Mouse (Mus musculus) kidney, adult 11 months (tissue): ENCODE data around the gene Uxt.

Experiments
- DNase-seq: peaks from one replicate; pipeline ENCODE4 v3.0.0; 2022

The Uxt gene

DNA sequence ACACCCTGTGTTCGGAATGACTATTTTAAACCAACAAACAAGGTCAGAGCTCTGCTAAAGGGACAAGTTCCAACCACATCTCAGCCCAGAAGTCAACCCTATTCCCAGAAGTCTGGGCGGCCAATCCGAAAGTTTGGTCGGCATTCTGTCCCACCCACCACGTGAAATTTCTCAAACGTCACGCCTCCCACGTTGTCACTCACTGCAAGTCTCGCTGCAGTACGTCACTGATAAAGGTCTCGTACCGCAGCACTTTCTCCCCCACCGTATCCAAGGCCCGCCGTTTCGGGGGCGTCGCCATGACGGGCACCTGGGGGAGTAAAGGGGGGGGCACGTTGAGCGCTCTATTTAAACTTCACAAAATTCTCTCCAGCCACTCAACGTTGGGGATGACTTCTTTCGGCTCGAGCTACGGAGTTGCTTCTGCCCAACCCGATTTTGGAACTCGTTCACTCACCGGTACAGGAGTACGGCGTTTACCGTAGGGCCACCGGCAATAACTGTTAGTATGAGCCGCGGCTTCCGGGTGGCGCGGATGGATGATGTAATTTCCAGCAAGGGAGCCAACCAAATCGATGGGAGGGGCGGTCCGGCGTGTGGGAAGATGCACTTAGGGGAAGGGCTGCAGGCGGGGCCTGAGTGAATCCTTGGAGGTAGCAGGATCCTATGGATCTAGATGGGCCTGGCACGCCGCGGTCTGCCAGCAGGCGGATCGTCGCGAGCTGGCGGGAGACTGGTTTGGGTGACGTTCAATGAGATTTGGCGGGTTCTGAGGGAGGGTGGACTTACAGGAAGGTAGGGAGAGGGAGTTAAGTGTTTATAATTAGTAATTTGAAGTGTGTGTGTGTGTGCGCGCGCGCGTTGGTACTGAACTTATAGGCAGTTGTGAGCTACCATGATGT lies at the start of gene Uxt:
Gene Uxt (minus strand): TSS at position 541 of the 902 bp plus-strand sequence.
- peak; percentile 85 for DNase-seq

DNA sequence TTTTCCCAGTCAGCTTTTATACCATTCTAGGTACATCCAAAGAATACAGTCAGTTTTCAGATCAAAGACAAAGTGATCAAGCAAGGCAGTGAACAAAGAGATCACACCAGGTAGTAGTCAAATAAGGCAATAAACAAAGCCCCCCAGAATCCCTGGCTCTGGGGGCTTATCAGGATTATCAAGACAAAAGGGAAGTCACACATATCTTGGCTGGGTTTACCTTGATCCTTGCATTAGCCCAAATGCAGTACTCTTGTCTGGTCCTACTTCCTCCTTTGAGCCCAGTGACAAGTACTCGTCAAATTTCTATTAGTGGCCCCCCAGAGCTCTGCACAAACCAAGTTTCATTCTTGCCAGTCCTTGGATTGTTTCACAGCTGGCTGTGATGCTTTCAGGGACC lies 19.1 kb upstream of the Uxt start:
- no peak for DNase-seq

DNA sequence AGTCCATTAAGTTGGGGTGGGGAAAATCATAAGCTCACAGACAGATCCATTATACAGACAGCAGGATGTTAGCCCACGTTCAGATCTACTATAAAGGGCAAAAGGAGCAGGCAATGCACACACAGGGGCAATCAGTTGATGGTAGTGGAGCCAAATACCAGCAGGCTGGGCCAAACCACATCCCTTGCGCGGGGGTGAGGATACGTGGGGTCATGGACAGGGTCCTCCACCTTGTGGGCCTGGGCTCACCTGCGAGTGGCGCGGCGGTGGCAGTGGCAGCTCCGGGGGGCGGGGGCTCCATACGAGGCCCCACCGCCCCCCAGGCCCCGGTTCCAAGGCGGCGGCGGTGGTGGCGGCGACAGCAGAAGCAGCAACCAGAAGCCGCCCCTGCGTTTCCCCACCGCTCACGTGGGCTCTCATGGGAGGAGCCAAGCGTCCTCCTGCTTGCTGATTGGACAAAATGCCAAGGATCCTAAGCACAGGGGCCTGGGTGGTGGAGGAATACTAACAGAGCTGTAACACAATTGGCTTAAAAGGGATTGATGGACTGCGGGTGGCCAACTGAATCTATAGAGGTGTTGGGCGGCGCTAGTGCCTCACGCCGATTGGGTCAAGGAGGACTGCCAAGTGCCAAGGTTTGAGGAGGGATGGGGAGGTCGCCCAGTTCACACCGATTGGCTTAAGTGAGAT lies 11.5 kb downstream of the Uxt start, which contains the start of gene Elk1:
Gene Elk1 (minus strand): TSS at position 418 of the 690 bp plus-strand sequence.
- DNase-seq: peak; percentile 90

DNA sequence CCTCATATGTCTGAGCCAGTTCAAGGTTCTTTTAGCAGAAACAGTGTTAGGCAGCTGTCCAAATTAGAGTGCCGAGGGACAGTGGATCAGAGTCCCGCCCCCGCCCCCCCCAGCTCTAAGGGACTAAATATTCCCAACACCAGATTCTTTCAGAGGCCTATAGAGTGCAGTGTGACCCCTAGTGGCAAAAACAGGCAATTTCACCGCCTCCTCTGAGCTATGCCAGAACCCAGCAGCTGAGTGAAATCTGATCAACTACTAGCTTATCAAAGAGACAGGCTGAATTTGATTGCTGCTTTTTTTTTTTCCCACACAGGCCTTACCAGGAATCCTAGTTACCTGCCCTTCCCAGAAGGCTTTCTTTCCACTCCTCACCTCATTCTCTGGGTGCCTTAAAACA lies 15.8 kb downstream of the Uxt start:
- DNase-seq: peak; percentile 36

DNA sequence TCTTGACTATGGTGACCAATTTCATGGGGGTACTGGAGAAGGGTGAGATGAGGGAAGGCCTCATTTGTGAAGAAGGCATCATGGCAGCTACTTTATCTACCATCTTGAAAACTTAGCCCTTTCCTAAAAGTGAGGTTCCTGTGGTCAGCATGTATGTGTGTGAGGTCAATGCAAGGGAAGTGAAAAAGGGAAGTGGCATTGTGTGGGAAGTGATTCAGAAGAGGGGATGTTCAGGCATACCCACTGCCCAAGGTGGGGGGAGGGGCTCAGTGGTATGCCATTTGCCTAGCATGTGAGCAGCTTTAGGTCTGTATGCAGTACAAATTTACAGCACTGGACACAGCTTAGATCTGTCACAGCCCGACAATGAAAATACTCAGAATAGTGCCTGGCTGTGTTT lies 29.9 kb downstream of the Uxt start:
- no peak for DNase-seq

DNA sequence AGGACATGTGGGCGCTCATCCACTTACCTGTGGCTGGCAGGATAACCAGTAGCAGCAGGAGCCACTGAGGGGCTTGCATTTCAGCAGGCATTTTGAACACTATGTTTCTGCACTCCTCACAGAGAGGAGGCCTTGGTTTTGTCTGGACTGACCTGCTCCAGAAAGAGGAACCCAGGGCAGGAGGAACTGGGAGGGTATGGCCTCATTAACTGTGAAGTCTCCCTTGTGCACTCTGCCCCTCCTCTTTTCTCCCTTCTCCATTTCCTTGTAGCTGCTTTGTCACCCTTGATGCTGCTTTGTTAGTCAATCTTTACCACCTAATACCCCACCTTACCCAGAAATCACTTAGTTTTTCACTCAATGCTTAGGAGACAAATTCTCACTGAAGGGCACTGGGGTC lies 30.5 kb downstream of the Uxt start, which contains the start of gene Cfp:
Gene Cfp (minus strand): TSS at position 192 of the 400 bp plus-strand sequence.
- no peak for DNase-seq

DNA sequence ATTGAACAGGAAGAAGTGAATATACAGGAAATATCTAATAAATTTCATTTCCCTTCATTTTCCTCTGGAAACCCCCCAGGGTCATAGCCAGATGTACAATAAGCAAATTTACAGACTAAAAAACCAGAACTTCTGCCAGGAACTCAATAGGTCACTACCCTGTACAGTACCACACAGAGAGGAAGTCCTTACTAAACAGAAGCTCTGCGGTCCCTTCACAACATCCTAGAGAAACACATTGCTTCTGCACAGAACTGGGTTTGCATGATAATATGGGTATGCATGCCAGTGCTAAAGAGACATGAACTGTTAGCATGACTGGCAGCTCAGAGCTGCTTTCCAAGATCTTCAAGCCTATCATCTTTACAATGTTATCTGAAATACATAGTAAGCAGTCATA lies 32.0 kb downstream of the Uxt start:
- DNase-seq: no peak

DNA sequence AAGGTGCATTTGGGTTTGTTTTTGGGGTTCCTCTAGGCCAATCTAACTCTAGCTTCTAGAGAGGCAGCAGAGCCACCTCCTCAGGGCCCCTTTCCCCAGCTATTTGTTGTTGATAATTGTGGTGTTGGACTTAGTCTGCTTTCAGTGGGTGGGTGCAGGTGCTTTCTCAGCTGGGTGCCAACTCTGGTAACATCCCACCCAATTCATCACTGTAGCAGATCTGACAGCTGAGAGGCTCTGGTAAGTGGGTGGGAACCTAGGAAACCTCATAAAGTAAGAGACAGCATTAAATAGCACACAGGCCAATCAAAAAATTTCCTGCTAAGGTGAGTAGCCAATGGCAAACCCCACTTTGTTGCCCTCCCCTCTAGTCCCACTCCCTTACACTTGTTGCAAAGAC lies 36.8 kb downstream of the Uxt start:
- no peak for DNase-seq

DNA sequence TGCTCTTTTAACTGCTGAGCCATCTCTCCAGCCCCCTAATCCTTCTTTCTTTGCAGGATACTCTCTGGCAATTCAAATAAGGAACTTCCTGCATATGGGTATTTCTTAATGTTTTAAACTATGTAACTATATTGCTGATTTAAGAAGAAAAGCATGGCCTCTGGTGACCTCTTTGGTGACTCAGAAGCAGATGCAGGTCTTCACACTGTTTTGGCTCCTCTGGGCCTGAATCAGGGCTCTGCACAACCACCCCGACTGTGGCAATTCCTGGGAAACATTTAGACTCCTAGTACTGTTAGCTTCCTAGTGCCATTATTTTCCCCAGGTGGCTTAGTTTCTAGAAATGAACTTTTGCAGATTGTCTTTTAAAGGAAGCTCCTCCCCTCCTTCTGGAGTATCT lies 38.3 kb downstream of the Uxt start:
- no peak for DNase-seq

DNA sequence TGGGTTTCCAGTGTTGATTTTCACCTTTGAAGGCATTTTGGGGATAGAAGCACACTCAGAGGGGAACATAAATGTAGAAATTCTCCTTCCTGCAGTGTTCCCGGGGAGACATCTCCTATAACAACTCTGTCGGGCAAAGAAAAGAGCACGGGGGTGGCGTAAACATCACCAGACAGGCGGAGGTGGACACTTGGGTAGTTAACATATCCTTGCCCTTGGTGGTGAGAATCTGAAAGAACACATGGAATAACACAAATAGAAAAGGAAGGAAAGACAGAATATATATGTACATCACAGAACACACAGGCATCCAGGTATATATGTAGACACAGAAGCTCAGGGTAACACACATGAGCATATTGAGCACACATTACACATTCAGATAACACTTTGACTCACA lies 40.5 kb downstream of the Uxt start:
- no peak for DNase-seq

DNA sequence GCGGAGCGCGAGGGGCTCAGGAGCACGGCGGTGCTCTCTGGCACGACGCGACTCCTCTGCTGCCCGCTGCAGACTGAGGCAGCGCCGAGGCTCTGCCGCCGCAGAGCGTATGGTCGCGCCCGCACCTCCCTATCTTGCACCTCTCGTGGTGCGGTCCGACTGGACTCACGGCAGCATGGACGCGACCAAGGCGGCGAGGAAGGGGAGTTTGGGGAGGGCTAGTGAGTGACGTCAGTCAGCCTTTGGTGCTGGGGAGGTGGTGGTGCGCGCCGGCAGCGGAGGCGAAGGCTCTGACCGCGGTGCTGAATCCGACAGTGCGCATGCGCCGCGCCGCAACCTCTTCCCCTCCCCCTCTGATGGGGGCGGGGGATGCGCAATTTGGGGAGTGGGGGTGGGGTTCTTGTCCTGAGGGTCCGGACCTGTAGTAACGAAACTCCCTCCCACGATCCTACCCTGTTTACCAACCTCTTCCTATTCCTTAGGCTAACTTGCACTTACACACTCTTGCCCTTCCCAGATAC lies 40.9 kb downstream of the Uxt start, which contains the start of gene Syn1:
Gene Syn1 (minus strand): TSS at position 161 of the 521 bp plus-strand sequence.
- peak; percentile 70 for DNase-seq

DNA sequence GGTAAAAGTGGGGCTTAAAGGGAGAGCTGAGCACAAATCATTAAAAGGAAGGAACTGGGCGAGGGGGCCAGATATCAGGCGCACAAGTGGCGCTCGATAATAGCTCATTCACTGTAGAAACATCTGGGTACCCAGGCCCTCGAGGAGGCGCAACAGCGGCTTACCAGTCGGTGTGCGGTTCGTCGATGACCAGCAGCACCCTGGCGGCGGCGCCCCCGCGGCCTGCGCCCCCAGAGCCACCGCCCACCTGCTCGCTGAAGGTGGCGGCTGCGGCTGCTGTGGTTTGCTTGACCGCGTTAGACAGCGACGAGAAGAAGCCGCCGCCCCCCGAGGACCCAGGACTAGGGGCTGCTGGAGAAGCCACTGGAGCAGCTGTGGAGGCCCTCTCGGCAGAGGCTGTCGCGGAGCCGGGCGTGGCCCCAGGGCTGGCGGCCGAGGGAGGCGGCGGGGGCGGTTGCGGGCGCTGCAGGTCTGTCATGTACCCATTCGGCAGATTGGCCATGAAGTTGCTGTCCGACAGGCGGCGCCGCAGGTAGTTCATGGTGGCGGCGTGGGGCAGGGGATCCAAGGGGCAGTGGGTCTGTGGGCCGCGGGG lies 41.5 kb downstream of the Uxt start:
- DNase-seq: peak; percentile 3

DNA sequence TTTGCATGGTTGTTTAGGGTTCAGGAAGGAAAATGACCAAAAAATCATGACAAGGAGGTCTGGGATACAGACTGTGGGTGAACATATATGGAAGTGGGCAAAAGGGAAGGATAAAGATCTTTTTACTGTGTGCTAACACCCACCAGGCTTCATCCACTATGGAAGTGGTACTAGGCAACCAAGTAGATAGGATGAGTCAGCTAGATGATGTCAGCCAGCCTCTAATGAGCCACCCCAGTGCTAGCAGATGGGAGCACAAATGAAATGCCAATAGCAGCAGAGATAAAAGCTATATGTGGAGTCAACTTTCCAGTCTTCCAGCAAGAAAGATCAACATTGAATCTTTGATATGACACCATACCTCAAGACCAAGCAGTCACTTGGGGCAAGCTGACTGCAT lies 46.7 kb downstream of the Uxt start:
- DNase-seq: no peak

DNA sequence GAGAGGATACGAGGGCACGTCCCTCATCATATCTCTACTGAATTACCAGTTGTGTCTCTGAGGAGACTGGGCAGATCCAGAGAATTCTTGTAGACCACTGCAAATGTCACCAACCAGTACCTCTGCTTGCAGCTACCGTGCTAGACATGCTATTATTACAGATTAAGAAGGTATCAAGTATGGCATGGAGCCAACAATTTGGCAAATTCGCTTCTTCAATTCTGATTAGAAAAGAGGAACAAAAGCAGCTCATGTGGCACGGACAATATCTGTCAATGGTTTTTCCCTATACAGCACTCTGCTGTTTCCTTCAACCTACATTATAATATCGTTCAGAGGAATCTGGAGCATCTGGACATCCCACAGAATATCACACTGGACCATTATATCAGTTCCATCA lies 48.1 kb downstream of the Uxt start:
- no peak for DNase-seq

DNA sequence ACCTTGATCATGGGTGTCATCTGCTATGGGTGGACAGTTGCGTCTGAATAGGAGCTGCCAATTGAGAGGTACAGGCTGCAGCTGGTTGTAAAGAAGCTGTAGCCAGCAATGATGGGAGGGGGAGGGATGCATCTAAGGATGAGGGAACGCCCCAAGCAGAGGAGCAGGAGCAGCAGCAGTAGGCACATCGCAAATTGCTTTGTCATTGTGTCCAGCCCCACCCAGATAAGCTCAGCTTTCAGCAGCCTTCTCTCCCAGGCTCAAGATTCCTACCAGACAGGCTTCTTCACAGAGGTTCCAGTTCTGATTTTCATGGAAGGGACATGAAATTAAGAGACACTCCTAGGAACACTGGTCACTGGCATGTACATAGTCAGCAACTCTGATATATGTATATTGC lies 51.7 kb downstream of the Uxt start:
- no peak for DNase-seq
